Mouse (Mus musculus) urinary bladder, adult 18-20 months (tissue): ENCODE results near the gene Adora1.

Experiments
- DNase-seq, 2 experiments: peaks; one replicate each; pipeline ENCODE4 v3.0.0; 2022; ENCODE audit warnings: low spot score in 2 of 2, mixed read lengths in 2 of 2

Gene Adora1

DNA sequence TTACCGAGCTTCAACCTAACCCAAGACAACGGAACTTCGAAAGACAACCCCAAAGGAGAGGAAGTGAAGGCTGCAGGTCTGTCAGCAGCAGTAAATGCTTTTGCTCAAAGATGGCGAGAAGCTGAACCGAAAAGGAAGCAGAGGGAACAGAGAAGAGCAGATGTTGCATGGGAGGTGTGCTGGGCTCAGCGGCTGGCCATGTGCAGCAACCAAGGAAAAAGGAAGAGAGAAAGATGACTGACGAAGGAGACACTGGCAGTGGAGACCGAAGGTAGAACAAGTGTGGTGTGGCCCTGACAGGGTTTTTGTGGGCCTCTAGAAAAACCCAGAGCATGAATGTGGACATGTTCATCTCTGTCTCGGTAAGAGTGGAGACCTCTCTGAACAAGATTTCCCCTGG is 5.5 kb upstream of the Adora1 start:
- DNase-seq = no peak

DNA sequence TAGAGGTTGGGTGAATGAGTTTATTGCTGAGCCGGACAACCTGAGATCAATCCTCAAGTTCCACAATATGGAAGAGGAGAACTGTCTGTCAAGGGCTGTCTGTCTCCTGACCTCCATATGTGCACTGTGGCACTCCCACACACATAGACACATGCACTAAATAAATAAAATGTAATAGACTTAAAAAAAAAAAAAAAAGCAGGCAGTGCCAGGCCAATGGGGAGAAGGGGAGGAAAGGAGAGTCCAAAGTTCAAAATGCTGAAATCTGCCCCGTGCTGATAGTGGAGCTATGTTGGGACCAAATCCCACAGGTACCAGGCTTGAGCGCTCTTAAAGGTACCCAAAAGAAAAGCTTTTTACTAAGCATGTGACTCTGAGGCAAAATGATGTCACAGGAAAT is 2.2 kb upstream of the Adora1 start:
- no peak for DNase-seq

DNA sequence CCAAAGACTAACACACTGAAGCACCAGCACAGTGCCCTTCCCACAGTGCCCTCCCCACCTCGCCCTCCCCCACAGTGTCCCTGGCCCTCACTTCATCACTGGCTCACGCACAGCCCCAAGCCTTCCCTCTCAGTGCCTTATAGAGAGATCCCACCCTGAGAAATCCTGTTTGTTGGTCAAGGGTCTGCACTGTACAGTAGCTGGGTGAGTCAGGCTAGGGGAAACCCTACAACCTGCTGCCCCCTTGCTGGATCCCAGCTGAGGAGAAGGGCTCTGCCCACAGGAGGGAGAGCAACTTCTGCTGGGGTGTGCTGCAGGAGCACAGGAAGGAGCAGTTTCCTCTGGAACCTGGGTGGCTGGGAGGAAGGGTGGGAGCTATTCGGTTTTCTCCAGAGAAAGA is 911 bp upstream of the Adora1 start:
- DNase-seq = no peak

DNA sequence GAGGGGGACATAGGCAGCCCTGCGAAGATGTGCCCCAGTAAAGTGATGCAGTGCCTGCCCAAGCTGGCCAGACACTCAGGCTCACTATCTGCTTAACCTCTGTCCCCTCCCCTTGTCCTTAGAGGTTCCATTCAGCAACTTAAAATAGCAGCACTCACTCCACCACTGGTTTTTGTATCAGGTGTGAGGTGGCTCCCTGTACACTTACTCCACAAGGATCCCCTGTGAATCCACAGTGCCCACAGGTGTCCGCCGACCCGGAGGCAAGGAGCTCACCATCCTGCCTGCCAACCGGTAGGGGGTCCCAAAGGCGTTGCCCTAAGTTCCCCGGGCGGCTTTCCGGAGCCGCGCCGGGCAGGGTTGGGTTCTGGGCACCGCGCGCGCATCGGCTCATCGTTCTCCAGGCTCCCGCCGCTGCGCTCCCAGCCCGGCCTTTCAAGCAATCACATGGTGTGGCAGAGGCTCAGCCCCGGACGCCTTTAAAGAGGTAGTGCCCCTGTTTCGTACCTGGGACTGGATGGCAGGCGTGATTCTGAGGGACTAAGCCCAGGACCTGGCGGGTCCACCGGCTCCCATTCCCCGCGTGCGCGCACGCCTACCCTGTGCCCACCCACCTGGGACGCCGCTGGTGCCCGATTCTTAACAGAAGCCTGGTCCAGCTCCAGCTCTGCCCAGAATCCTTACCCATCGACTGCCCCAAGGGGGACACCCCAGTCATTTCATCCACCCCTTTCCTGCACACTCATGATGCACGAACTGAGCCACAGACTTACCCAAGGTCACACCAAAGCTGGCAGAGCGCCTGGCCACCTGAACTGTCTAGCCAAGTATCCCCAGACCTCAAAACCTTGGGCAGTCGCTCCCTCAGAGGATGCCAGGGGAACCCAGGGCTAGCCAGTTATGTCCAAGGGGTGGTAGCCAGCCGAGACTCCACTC is 508 bp downstream of the Adora1 start:
- peak in 1 of 2 experiments; percentile 50 for DNase-seq

DNA sequence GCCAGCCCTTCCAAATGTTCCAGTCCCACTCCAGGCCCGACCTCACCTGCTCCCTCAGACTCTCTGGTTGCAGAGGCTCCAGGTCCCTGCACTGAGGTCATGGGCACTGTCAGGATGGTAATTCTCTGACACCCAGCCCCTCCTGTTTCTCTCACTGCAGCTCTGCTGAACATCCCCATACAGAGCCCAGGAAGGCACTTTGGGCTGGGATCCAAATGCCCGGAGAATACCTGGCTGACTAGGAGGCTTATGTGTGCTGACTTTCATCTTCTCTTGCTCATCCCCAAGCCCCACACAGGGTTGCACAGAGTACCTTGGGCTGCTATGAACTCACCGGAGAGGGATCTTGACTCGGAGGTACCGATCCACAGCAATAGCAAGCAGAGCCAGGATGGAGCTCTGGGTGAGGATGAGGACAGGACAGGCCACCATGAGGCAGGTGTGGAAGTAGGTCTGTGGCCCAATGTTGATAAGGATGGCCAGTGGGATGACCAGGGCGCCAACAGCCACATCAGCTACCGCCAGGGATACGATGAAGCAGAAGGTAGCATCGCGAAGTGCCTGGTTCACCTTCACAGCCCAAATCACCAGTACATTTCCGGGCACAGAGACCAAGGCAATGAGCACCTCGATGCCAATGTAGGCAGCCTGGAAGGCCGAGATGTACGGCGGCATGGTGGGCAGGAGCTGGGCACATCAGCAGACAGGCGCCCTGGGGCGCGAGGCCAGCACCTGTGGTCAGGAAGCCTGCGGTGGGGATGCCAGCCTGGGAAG is 1.4 kb downstream of the Adora1 start:
- DNase-seq = no peak

DNA sequence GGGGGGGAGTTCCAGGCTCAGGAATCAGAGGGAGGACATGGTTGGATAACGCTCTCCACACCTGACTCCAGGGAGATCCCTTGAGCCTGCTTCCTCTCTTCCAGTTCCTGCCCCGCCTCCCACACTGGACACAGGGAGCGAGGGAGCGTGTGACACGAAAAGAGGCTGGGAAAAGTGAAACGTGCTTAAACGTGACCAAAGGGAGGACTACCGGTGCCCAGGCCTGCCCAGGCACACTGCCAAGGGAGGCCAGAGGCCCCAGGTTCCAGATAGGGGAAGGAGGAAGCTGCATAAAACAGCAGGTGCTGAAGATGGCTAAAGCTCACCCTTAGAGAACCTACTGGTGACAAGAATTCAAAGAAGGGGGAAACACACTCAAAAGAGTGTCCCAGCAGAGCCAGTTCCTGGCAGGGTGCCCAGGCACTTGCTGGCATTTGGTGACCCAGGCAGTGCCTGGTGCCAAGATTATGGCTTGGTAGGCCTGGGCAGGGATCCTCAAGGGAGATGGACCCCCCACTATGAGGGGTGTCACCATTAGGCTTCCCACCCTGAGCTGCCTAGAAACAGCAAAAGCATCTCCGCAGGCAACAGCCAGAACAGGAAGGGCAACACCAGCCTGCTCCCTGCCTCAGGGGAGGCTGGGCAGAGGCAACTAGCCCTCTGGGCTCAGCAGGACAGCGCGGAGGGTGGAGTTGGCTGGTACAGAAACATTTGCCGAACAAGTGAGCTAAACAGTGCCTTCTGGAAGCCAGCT is 2.3 kb downstream of the Adora1 start:
- DNase-seq = peak; percentile 69 to 79

DNA sequence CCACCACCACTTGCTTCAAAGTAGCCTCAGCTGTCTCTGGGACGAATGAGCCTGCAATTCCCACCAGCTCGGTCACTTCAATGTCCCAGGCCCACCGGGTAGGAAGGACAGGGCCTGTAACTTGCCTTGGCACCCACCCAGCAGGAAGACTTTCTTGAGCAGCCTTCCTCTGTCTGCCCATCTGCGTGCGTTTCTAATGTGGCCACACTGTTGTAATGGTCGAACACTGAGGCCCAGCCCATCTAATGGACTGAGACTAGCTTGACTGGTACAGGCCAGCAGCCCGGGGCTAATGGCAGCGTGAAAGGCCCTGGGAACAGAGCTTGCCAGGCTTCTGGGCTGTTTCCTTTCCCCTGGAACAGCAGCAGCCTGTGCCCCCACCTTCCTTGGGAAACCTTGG is 2.9 kb downstream of the Adora1 start:
- DNase-seq = peak in 1 of 2 experiments; percentile 38

DNA sequence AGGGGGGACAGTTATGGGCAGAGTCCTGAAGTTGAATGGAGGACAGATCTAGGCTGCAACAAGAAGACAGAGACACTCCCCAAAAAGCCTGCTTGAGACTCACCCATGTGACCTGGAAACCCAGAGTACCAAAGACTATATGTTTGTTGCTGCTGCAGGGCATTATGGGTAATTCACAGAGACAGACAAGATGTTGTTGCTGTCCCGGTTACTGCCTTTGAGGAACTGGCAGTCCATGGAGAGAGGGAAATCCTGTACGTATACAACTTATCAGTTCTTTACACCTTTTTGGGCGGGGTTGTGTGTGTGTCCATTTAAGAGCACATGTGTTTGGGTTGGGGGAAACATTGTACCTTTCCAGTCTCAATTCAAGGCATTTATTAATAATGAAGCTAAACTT is 3.5 kb downstream of the Adora1 start:
- no peak for DNase-seq

DNA sequence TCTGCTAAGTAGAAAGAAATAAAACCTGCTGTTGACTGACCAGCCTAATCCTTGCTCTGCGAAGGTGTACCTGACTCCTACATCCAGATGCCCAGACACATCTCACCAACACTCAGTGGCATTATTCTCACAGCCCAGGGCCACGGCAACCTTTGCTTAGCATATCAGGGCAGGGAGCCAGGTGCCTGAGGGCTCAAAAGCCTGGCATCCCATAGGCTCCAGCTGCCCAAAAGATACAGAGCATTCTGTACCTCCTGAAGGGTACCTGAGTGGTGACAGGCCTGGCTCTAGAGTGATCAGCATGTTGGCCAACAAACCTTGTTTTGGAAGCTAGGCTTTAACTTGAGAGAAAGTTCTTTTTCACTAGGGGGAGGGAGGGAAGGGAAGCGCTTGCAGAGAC is 4.0 kb downstream of the Adora1 start:
- DNase-seq = no peak

DNA sequence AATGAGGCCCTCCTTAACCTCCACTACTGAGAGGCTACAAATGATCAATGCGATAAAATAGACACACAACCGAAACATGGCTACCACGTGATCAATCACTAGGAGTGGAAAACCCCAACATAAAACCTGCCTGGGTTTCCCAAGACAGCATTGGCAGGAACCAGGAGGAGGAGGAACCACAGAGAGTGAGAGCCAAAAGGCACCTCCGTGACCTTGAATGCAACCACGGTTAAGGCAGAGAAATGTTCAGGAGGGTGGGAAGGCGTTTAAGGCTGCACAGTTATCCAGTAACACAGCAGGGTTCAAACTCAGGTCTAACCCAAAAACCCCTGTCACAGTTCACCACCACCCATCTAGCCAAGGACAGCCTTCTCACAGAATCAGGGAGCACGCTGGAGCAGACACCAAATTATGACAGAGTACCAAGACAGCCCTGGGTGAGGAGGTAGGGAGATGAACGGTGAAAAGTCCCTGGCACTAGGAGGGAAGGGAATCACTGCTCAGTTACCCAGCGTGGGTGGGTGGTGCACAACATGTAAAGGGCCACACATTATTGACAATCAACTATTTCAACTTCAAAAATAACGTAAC is 4.5 kb downstream of the Adora1 start:
- DNase-seq = no peak

DNA sequence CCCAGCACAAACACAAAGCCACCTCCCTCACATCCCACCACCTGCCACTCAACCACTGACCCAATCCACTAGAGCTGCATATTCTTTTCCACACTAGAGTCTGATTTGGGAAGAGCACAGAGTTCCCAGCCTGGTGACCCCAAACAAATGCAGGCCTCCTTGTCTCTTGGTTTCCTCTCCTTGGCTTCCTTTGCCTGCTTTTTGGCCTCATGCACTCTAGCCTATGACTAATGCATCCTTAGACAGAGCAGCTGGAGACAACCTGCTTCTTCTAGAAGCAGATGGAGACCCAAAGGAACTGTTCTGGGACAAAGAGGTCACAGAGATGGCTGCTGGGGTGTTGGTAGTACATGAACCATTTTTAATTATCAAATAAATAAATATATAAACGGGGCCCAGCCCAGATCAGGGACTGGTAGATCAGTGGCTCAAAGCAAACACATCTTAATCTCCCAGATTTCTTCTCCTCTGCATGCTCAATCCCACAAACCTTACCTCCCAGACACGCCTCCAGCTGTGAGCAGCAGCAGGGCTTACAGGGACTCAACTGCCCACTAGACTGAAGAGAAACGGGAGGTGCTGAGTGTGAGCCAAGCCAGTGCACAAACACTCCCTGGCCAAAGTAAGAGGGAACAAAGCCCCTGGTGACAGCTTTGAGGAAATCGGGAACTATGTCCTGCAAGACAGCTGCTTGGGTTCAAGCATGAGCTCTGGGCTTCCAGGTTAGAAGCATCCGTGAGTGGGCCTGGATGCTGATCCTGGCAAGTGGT is 5.2 kb downstream of the Adora1 start:
- DNase-seq = no peak

DNA sequence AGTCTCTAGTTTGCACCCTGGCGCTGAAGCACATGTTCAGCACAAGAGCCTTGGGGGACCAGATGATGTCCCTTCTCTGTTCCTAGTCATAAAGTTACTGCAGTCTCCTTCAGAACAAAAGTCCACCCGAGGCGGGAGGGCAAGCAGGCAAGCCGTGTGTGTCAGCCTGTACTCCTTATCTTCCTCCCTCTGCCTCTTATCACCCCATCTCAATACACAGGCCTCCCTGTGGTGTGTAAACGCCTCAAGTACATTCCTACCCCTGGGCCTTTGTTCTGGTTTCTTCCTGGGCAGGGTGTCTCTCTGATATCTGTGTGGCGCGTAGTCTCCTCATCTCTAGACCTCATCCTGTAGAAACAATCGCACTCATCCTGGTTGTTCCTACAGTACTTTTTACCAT is 8.5 kb downstream of the Adora1 start:
- DNase-seq = no peak

DNA sequence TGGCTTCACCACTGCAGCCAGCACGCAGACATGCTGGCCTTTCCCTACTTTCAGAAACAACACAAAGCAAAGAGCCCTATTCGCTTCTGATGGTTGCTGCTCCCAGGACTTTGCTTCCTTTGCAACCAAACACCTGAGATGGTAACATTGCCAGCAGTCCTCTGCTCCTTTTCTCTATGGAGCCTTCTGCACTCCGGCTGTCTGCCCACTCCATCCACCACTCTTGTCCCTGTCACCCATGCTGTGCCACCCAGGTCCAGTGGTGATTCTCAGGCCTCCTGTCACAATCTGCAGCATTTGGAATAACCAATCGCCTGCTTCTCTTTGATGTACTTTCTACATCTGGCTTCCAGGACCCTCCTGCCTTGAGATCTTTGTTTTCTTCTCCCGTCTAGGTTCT is 9.9 kb downstream of the Adora1 start:
- no peak for DNase-seq

DNA sequence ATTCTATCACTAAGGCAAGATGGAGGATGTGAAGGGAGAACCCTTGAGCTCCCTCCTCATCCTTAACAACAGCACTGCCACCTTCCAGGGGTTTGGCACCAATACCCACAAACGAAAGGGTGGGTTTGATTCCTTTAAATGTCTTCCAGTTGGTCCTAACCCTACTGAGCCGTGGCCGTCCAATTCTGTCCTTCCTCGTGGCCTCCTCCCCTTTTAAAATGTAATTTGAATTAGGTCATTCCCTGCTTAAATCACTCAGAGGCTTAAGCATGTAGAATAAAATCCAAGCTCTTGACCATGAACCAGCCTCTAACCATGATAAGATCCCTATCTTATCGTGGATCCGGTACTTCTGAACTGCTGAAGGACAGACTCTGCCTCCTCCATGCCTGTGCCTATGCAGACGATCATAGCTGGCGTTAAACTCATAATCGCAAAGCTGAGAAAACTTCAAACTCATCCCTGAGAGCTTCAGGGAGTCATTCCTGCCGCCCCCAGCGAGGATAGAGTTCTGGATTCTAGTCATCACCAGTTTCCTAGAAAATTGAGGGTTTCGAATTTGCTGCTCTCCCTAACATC is 10.5 kb downstream of the Adora1 start:
- no peak for DNase-seq

DNA sequence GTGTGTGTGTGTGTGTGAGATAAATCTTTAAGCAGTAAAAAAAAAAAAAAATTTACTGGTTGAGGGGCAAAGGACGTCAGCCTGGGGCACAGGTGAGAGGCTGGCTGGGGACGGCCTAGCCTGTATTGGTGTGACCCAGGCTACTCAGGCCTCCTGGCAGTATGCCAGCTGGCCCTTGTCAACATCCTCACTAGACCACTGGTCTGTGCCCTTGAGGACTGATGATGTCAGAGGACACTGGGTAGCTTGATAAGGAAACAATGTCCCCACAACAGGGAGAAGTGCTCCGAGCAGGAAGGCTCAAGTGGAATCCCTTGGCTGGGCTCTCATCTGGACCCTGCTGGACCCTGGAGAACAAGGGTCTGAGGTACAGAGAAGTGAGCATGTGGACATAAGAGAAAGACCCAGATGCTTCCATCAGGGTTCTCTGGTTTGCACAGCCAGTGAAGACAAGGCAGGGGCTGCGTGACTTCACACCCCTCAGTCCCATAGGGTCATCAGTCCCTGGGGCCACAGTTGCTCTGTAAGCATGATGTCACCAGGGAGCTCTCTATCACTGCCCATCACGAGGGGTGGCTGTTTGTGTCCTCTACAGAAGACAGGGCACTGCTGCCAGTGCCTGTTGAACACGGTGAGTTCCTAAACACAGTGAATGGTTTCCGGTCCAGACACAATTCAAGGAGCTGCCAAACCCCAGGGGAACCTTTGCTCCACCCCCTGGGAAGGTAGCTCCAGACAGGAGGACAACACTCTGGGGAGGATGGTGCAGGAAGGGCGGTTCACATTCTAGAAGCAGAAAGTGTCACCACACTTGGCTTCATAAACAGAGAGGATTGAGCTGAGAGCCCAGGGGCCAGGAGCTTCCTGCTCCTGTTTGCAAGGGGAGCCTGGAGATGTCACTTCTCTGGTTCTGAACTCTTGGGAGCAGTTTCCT is 12.8 kb downstream of the Adora1 start:
- DNase-seq = no peak

DNA sequence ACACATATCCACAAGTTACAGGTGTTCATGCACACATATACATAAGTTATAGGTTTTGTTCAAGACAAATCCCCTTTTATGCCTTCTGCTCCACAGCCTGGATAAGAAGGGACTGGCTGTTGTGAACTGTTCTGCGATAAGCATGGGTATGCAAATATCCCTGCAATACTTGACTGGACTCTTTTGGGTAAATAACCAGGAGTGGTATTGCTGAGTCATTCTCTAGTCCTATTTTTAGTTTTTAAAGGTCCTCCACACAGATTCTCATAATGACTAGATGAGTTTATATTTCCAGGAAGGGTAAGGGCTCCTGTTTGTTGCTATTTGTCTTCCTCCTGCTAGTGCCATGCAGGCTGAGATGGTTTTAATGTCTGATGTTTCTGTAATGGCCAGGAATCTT is 14.1 kb downstream of the Adora1 start:
- DNase-seq = no peak

DNA sequence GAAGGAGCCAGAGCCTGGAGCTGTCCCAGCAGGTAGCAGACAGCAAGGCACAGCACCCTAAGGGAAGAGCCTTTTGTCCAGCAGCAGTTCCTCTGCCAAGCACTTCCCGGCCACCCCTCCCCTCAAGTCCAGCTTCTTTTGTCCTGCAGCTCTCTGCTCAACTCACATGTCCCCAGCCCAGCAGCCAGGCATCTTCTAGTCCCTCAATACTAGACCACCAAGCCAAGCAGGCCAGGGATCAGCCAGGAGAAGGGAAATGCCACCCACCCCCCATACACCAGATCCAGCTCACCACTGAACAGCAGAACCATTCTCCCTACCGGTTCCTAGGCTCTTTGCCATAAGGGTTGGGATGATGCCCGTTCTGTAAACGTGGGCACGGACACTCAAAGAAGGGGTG is 15.6 kb downstream of the Adora1 start:
- no peak for DNase-seq

DNA sequence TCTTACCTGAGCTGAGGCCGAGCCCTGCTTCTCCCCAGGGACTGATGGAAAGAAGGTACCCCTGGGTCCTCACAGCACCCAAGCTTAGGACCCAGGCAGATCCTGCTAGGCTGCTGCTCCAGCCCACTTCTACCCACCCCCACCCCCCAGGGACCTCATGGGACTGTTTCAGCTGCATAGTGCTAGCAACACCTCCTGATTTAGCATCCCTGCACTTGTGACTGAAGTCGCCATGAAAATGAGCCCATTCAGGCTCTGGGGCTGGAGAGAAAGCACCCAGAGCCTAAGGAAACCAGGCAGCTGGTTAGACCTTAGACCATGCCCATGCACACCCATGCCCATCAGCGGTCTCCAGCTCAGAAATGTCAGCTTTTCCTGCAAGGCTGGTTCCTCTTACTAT is 17.3 kb downstream of the Adora1 start:
- no peak for DNase-seq

DNA sequence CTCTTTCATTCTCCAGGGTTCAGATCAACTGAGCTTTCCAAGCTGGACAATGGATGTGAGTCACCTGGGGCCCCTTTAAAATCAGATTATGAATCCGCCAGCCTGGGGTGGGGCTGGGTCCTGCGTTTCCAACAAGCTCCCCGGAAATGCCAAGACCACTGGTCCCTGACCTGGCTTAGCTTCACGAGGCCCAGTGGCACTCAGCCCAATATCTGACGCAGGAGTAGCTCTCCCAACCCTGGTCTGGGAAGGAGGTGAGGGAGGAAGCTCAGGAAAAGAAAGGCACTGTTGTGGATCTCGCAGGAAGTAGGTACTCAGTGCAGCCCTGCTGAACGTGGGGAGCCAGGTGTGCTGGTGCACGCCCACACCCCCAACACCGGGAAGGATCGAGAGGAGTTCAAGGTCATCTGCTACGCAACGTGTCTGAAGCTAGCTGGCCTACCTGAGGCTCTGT is 18.2 kb downstream of the Adora1 start:
- DNase-seq = no peak

DNA sequence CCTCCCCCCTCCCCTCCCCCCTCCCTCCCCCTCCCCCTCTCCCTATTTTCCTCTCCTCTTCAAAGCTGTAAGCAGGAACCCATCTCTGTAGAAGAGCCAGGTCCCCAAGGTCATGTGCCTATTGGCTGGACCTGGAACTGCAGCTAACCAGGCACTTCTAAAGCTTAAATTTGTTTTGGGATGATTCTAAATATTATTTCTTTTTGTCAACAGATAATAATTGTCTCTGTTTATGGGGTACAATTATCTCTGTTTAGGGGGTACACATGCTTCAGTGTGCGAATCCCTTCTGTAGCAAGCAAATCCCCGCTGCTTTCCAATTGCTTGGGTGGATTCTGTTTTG is 18.6 kb downstream of the Adora1 start:
- DNase-seq = no peak
